Mouse (Mus musculus) olfactory bulb, adult 2 months (tissue): ENCODE measurements around the gene Fzr1.

Source experiments
- CTCF ChIP-seq: fragments of 200-500 bp; IDR thresholded peaks from 2 replicates; pipeline ENCODE4 v1.5.1; 2012; ENCODE audit warnings: low read depth, mild to moderate bottlenecking, low read length, moderate library complexity; ENCODE audit not compliant: insufficient read depth
- POLR2A ChIP-seq: fragments of 200-500 bp; IDR thresholded peaks from 2 replicates; pipeline ENCODE4 v1.6.1; 2012; ENCODE audit warnings: mild to moderate bottlenecking, low read depth, low read length, moderate library complexity; ENCODE audit not compliant: insufficient read depth

- no peak for TF ChIP-seq CTCF
- 0 out of 2 replicates have a peak, but pooled peaks have one; percentile 24 for TF ChIP-seq POLR2A
Measured at GRCm38 (mm10) chr10:81417227-81418215, 39.2 kb upstream of the Fzr1 start.
